Mouse (Mus musculus) MEL (cell line): ENCODE results near the gene Whrn. TPM values are rescaled to one million over a fixed set of nuclear protein-coding genes. Genes with fewer than 3 reads are reported as not detected.

Experiments
- DNase-seq: peaks from one replicate; pipeline ENCODE4 v3.0.0; 2011; ENCODE audit warnings: low read depth, low spot score
- H3K27ac ChIP-seq: 2 replicates; pipeline ENCODE4 v1.5.1; 2012; ENCODE audit warnings: low read depth, mild to moderate bottlenecking, control low read depth, low read length, moderate library complexity; ENCODE audit not compliant: control insufficient read depth
- H3K27me3 ChIP-seq, 2 experiments: fragments of 150-350 bp in 1 of 2; sonication (generic) in 1 of 2; 2 replicates each; pipeline ENCODE4 v1.6.1; 2012; ENCODE audit warnings: low read length in 2 of 2, mild to moderate bottlenecking in 2 of 2, improper control_type of control experiment in 1 of 2, moderate library complexity in 1 of 2; ENCODE audit not compliant: insufficient read depth in 2 of 2, control insufficient read depth in 1 of 2
- H3K36me3 ChIP-seq, 2 experiments: 2 replicates each; pipeline ENCODE4 v1.6.1; 2012 to 2014; ENCODE audit warnings: low read length in 2 of 2, improper control_type of control experiment in 1 of 2, inconsistent platforms in 1 of 2, mild to moderate bottlenecking in 1 of 2; ENCODE audit not compliant: insufficient read depth in 2 of 2, control insufficient read depth in 1 of 2
- H3K4me1 ChIP-seq, 2 experiments: fragments of 150-350 bp in 1 of 2; sonication (generic) in 1 of 2; 2 replicates each; pipeline ENCODE4 v1.6.1; 2012; ENCODE audit warnings: low read length in 2 of 2, improper control_type of control experiment in 1 of 2, mild to moderate bottlenecking in 1 of 2; ENCODE audit not compliant: insufficient read depth in 2 of 2, control insufficient read depth in 1 of 2
- H3K4me3 ChIP-seq, 2 experiments: fragments of 150-350 bp in 1 of 2; sonication (generic) in 1 of 2; 2 replicates each; pipeline ENCODE4 v1.5.1; 2012; ENCODE audit warnings: low read depth in 2 of 2, low read length in 2 of 2, mild to moderate bottlenecking in 2 of 2, moderate library complexity in 2 of 2, control low read depth in 1 of 2, improper control_type of control experiment in 1 of 2; ENCODE audit not compliant: control insufficient read depth in 1 of 2, insufficient read depth in 1 of 2
- H3K79me2 ChIP-seq: 2 replicates; pipeline ENCODE4 v1.6.1; 2012; ENCODE audit warnings: mild to moderate bottlenecking, low read length, moderate library complexity; ENCODE audit not compliant: control insufficient read depth, poor library complexity, insufficient read depth
- H3K9ac ChIP-seq: 2 replicates; pipeline ENCODE4 v1.6.1; 2012; ENCODE audit warnings: low read depth, mild to moderate bottlenecking, control low read depth, low read length, moderate library complexity; ENCODE audit not compliant: control insufficient read depth, poor library complexity, severe bottlenecking
- H3K9me3 ChIP-seq: fragments of 150-350 bp; sonication (generic); replicated peaks from 2 replicates; pipeline ENCODE4 v1.6.1; 2012; ENCODE audit warnings: mild to moderate bottlenecking, low read length, improper control_type of control experiment, moderate library complexity; ENCODE audit not compliant: insufficient read depth
- BHLHE40 ChIP-seq: IDR thresholded peaks from 2 replicates; pipeline ENCODE4 v1.6.1; 2012; ENCODE audit warnings: low read depth, mild to moderate bottlenecking, inconsistent platforms, low read length, improper control_type of control experiment, borderline replicate concordance
- CHD2 ChIP-seq: IDR thresholded peaks from 2 replicates; pipeline ENCODE4 v1.6.1; 2011; ENCODE audit warnings: low read length, improper control_type of control experiment
- E2F4 ChIP-seq: IDR thresholded peaks from 2 replicates; pipeline ENCODE4 v1.6.1; 2011; ENCODE audit warnings: low read depth, low read length, improper control_type of control experiment, borderline replicate concordance
- ELF1 ChIP-seq: IDR thresholded peaks from 2 replicates; pipeline ENCODE4 v1.6.1; 2014; ENCODE audit warnings: low read depth, mild to moderate bottlenecking, inconsistent platforms, low read length, improper control_type of control experiment, moderate library complexity
- EP300 ChIP-seq, 2 experiments: IDR thresholded peaks; 2 replicates each; pipeline ENCODE4 v1.6.1; 2011; ENCODE audit warnings: improper control_type of control experiment in 2 of 2, low read length in 2 of 2, low read depth in 1 of 2, mild to moderate bottlenecking in 1 of 2
- ETS1 ChIP-seq: IDR thresholded peaks from 2 replicates; pipeline ENCODE4 v1.6.1; 2012; ENCODE audit warnings: low read depth, mild to moderate bottlenecking, inconsistent platforms, low read length, improper control_type of control experiment, moderate library complexity
- HCFC1 ChIP-seq: IDR thresholded peaks from 2 replicates; pipeline ENCODE4 v1.6.1; 2012; ENCODE audit warnings: low read depth, mild to moderate bottlenecking, inconsistent platforms, low read length, improper control_type of control experiment, moderate library complexity
- MAFK ChIP-seq: IDR thresholded peaks from 2 replicates; pipeline ENCODE4 v1.6.1; 2011; ENCODE audit warnings: low read depth, mild to moderate bottlenecking, low read length, improper control_type of control experiment, borderline replicate concordance
- MEF2A ChIP-seq: IDR thresholded peaks from 2 replicates; pipeline ENCODE4 v1.6.1; 2014; ENCODE audit warnings: low read depth, mild to moderate bottlenecking, inconsistent platforms, low read length, improper control_type of control experiment; ENCODE audit not compliant: poor library complexity, insufficient replicate concordance, severe bottlenecking; ENCODE audit errors: extremely low read depth
- MXI1 ChIP-seq: IDR thresholded peaks from 2 replicates; pipeline ENCODE4 v1.6.1; 2011; ENCODE audit warnings: mild to moderate bottlenecking, low read depth, low read length, improper control_type of control experiment
- MYB ChIP-seq: IDR thresholded peaks from 2 replicates; pipeline ENCODE4 v1.6.1; 2011; ENCODE audit warnings: mild to moderate bottlenecking, low read depth, low read length, improper control_type of control experiment
- NELFE ChIP-seq: IDR thresholded peaks from 2 replicates; pipeline ENCODE4 v1.6.1; 2011; ENCODE audit warnings: low read depth, low read length, improper control_type of control experiment
- NRF1 ChIP-seq: IDR thresholded peaks from 2 replicates; pipeline ENCODE4 v1.6.1; 2014; ENCODE audit warnings: low read depth, mild to moderate bottlenecking, inconsistent platforms, low read length, improper control_type of control experiment, moderate library complexity; ENCODE audit not compliant: poor library complexity, insufficient read depth, severe bottlenecking
- POLR2A ChIP-seq, 2 experiments: IDR thresholded peaks; 2 replicates each; pipeline ENCODE4 v1.6.1; 2011 to 2012; ENCODE audit warnings: low read length in 2 of 2, mild to moderate bottlenecking in 2 of 2, control low read depth in 1 of 2, improper control_type of control experiment in 1 of 2, low read depth in 1 of 2, moderate library complexity in 1 of 2; ENCODE audit not compliant: control insufficient read depth in 1 of 2, insufficient read depth in 1 of 2, poor library complexity in 1 of 2
- POLR2AphosphoS2 ChIP-seq: IDR thresholded peaks from 2 replicates; pipeline ENCODE4 v1.6.1; 2011; ENCODE audit warnings: low read length, improper control_type of control experiment
- SMC3 ChIP-seq: IDR thresholded peaks from 2 replicates; pipeline ENCODE4 v1.6.1; 2011; ENCODE audit warnings: low read depth, low read length, improper control_type of control experiment
- TCF12 ChIP-seq: IDR thresholded peaks from 2 replicates; pipeline ENCODE4 v1.6.1; 2014; ENCODE audit warnings: low read depth, mild to moderate bottlenecking, inconsistent platforms, low read length, improper control_type of control experiment, moderate library complexity
- USF1 ChIP-seq: IDR thresholded peaks from 2 replicates; pipeline ENCODE4 v1.6.1; 2014; ENCODE audit warnings: low read depth, mild to moderate bottlenecking, inconsistent platforms, low read length, improper control_type of control experiment, moderate library complexity
- USF2 ChIP-seq, 2 experiments: IDR thresholded peaks; 2 replicates each; pipeline ENCODE4 v1.6.1; 2011 to 2012; ENCODE audit warnings: improper control_type of control experiment in 2 of 2, low read length in 2 of 2, borderline replicate concordance in 1 of 2, inconsistent platforms in 1 of 2, low read depth in 1 of 2, mild to moderate bottlenecking in 1 of 2; ENCODE audit not compliant: insufficient read depth in 1 of 2
- polyA plus RNA-seq, 2 experiments: library from polyadenylated mRNA; stranded (reverse) in 1 of 2; unstranded in 1 of 2; fragments of >175 nt in 1 of 2; fragments of >200 nt in 1 of 2; gene quantifications; 2 replicates each; pipeline versions ENCODE4 v1.2.1 to v1.2.4; 2012; ENCODE audit warnings: low replicate concordance in 2 of 2, low read depth in 1 of 2; ENCODE audit not compliant: insufficient read length in 2 of 2, insufficient read depth in 1 of 2, missing spikeins in 1 of 2
- total RNA-seq: library from RNA; depleted of rRNA; stranded (reverse); fragments of 300-350 nt; gene quantifications from 2 replicates; pipeline ENCODE4 v1.2.3, GENCODE M21; 2012

Gene Whrn
- total and polyA plus RNA-seq, 3 experiments: not detected

GRCm38 (mm10) chr4:63443101-63443500, 52.7 kb downstream of the Whrn start:
- Histone ChIP-seq H3K27ac (no peak overlapping the region), H3K9me3 (no peaks in the 10 kb centered on the region), H3K27me3 (no peaks in the 10 kb centered on the region), H3K36me3 (no peaks in the 10 kb centered on the region), H3K4me3 (no peak overlapping the region), H3K4me1 (no peaks in the 10 kb centered on the region), H3K79me2 (no peaks in the 10 kb centered on the region), H3K9ac (no peak overlapping the region)
- TF ChIP-seq MAFK (no peak), TCF12 (no peak), MYB (no peak), MEF2A (no peak), MXI1 (no peak), EP300 (IDR thresholded peaks at IDR 0.05; ENCODE audit: low read depth in 1 of 2, low read length in 2 of 2) (no peak), POLR2A (IDR thresholded peaks at IDR 0.05; ENCODE audit: control insufficient read depth in 1 of 2, insufficient read depth in 1 of 2, low read depth in 1 of 2, low read length in 2 of 2, poor library complexity in 1 of 2) (no peak), USF1 (no peak), HCFC1 (no peak), SMC3 (no peak), USF2 (IDR thresholded peaks at IDR 0.05; ENCODE audit: borderline replicate concordance in 1 of 2, insufficient read depth in 1 of 2, low read depth in 1 of 2, low read length in 2 of 2) (no peak), ELF1 (no peak), POLR2AphosphoS2 (no peak), CHD2 (no peak), ETS1 (no peak), NELFE (no peak), BHLHE40 (no peak)
- no peak for DNase-seq

- Histone ChIP-seq H3K9me3 (no peaks in the 10 kb centered on the region), H3K4me1 (no peaks in the 10 kb centered on the region), H3K4me3 (no peak overlapping the region), H3K9ac (no peak overlapping the region), H3K36me3 (no peaks in the 10 kb centered on the region), H3K27ac (no peak overlapping the region), H3K79me2 (no peaks in the 10 kb centered on the region), H3K27me3 (no peaks in the 10 kb centered on the region)
- no peak for DNase-seq
- TF ChIP-seq MXI1 (no peak), NRF1 (no peak), BHLHE40 (no peak), HCFC1 (no peak), E2F4 (no peak), TCF12 (no peak), MAFK (no peak)
Observed at GRCm38 (mm10) chr4:63441616-63442015, 54.2 kb downstream of the Whrn start.
